Mouse (Mus musculus) cerebellum, postnatal 14 days (tissue): ENCODE results near the gene Tpi1.
"Not testable (repeated sequence)": the region's sequence is repeated elsewhere in the genome, so short reads cannot be mapped to it uniquely, and the experiment has no call there.

ENCODE experiments used
- DNase-seq, 2 experiments: peaks; one replicate each; pipeline ENCODE4 v3.0.0; 2021; ENCODE audit warnings: mixed read lengths in 2 of 2

Gene Tpi1

GRCm38 (mm10) chr6:124829799-124830700 is 16.0 kb upstream of the Tpi1 start:
- peak; percentile 92 to 93 for DNase-seq

GRCm38 (mm10) chr6:124828868-124829798 is 15.0 kb upstream of the Tpi1 start, which contains the start of the genes Usp5 and Cdca3:
Usp5 (minus strand) TSS chr6:124829484.
Cdca3 (plus strand) TSS chr6:124829547.
- DNase-seq = peak; percentile 98 to 99

GRCm38 (mm10) chr6:124828101-124828592 is 14.1 kb upstream of the Tpi1 start:
- peak; percentile 39 to 48 for DNase-seq

- no peak for DNase-seq
These were observed 8.0 kb upstream of the Tpi1 start for GRCm38 (mm10) chr6:124822049-124822448.

GRCm38 (mm10) chr6:124820891-124821290 is 6.8 kb upstream of the Tpi1 start:
- no peak for DNase-seq

- DNase-seq = no peak
These were observed 3.9 kb upstream of the Tpi1 start for GRCm38 (mm10) chr6:124817971-124818370.

GRCm38 (mm10) chr6:124817563-124817962 is 3.5 kb upstream of the Tpi1 start:
- DNase-seq = no peak

- no peak for DNase-seq
These were observed 3.0 kb upstream of the Tpi1 start for GRCm38 (mm10) chr6:124817125-124817524.

GRCm38 (mm10) chr6:124816611-124817010 is 2.5 kb upstream of the Tpi1 start:
- DNase-seq = no peak

- peak; percentile 31 to 37 for DNase-seq
These were observed 1.0 kb upstream of the Tpi1 start for GRCm38 (mm10) chr6:124814858-124815774.

GRCm38 (mm10) chr6:124814448-124814847 is 352 bp upstream of the Tpi1 start:
- peak in 1 of 2 experiments; percentile 85 for DNase-seq

- DNase-seq = peak; percentile 81 to 85
These were observed 600 bp downstream of the Tpi1 start for GRCm38 (mm10) chr6:124813496-124813895.

GRCm38 (mm10) chr6:124812848-124813247 is 1.2 kb downstream of the Tpi1 start:
- no peak for DNase-seq

- no peak for DNase-seq
These were observed 2.2 kb downstream of the Tpi1 start for GRCm38 (mm10) chr6:124811701-124812560.

GRCm38 (mm10) chr6:124811403-124811665 is 2.8 kb downstream of the Tpi1 start:
- DNase-seq = no peak

- not testable (repeated sequence) for DNase-seq
These were observed 3.3 kb downstream of the Tpi1 start for GRCm38 (mm10) chr6:124810566-124811402.

- peak in 1 of 2 experiments; percentile 44 for DNase-seq
These were observed 4.1 kb downstream of the Tpi1 start for GRCm38 (mm10) chr6:124809775-124810538.

- peak; percentile 89 for DNase-seq
These were observed 4.9 kb downstream of the Tpi1 start for GRCm38 (mm10) chr6:124809052-124809774.
